Mouse (Mus musculus) G1E (cell line): ENCODE measurements around the gene Tmem115. TPM values are rescaled to one million over a fixed set of nuclear protein-coding genes. Genes with fewer than 3 reads are reported as not detected.

Experiments
- ATAC-seq: 2 replicates; pipeline ENCODE4 v1.8.0; 2016; ENCODE audit warnings: mild to moderate bottlenecking; ENCODE audit not compliant: insufficient number of reproducible peaks, poor library complexity, low FRiP score, severe bottlenecking; ENCODE audit errors: extremely low read depth
- DNase-seq: peaks from one replicate; pipeline ENCODE4 v3.0.0; 2012; ENCODE audit warnings: low spot score
- H3K27me3 ChIP-seq: 2 replicates; pipeline ENCODE4 v1.6.1; 2012; ENCODE audit warnings: mild to moderate bottlenecking, low read length, inconsistent platforms; ENCODE audit not compliant: insufficient read depth
- H3K36me3 ChIP-seq: replicated peaks from 2 replicates; pipeline ENCODE3; 2012; ENCODE audit warnings: mild to moderate bottlenecking, inconsistent platforms
- H3K4me1 ChIP-seq: 2 replicates; pipeline ENCODE4 v1.6.1; 2012; ENCODE audit warnings: low read depth, low read length, inconsistent platforms, mixed read lengths; ENCODE audit not compliant: insufficient read depth
- H3K4me3 ChIP-seq: 2 replicates; pipeline ENCODE4 v1.5.1; 2012; ENCODE audit warnings: low read depth, mild to moderate bottlenecking, inconsistent platforms, low read length, moderate library complexity, mixed read lengths
- H3K9me3 ChIP-seq: replicated peaks from 2 replicates; pipeline ENCODE4 v1.6.1; 2012; ENCODE audit warnings: inconsistent platforms
- CTCF ChIP-seq: IDR thresholded peaks from 2 replicates; pipeline ENCODE4 v1.5.1; 2012; ENCODE audit warnings: low read depth, low read length, inconsistent platforms, mixed read lengths
- GATA1 ChIP-seq: IDR thresholded peaks from 2 replicates; pipeline ENCODE4 v1.6.1; 2012; ENCODE audit warnings: borderline replicate concordance, low read length, inconsistent platforms, mixed read lengths
- GATA2 ChIP-seq: IDR thresholded peaks from 2 replicates; pipeline ENCODE4 v1.6.1; 2012; ENCODE audit warnings: low read depth, low read length, inconsistent platforms, borderline replicate concordance
- POLR2AphosphoS5 ChIP-seq: IDR thresholded peaks from 2 replicates; pipeline ENCODE4 v1.6.1; 2012; ENCODE audit warnings: low read depth, low read length, inconsistent platforms; ENCODE audit not compliant: insufficient replicate concordance
- TAL1 ChIP-seq: conservative IDR thresholded peaks from 2 replicates; pipeline ENCODE4 v1.6.1; 2012; ENCODE audit warnings: low read depth, low read length, inconsistent platforms, mixed read lengths
- polyA plus RNA-seq: library from polyadenylated mRNA; stranded (reverse); fragments of >175 nt; gene quantifications from 2 replicates; pipeline ENCODE4 v1.2.3, GENCODE M21; 2012
- total RNA-seq, 2 experiments: library from RNA; stranded (forward) in 1 of 2; stranded (reverse) in 1 of 2; fragments of 200-1000 nt in 1 of 2; fragments of >200 nt in 1 of 2; fragmentation: Nextera tagmentation in 1 of 2; gene quantifications; 2 replicates each; pipeline ENCODE4 v1.2.3; 2014 to 2017

The Tmem115 gene
- total and polyA plus RNA-seq, 3 experiments, result 18.0 to 27.1 (median 20.5) TPM

- Histone ChIP-seq H3K4me3 (no peak overlapping the region), H3K9me3 (no peaks in the 10 kb centered on the region), H3K36me3 (peaks cover 66% of the 10 kb centered on the region), H3K27me3 (no peaks in the 10 kb centered on the region), H3K4me1 (peaks cover 87% of the 10 kb centered on the region)
- no peak for TF ChIP-seq GATA1
- TF ChIP-seq CTCF, result no peak
- TF ChIP-seq POLR2AphosphoS5, result no peak
- no peak for TF ChIP-seq TAL1
- TF ChIP-seq GATA2, result no peak
- ATAC-seq (no peak), DNase-seq (no peak)
Measured at GRCm38 (mm10) chr9:107566855-107567254, 33.1 kb downstream of the Tmem115 start.

GRCm38 (mm10) chr9:107567702-107568319, 34.1 kb downstream of the Tmem115 start, which contains the start of gene Hyal2:
Gene Hyal2, plus strand, starts transcription at chr9:107567945.
- Histone ChIP-seq H3K4me1 (peaks cover 89% of the 10 kb centered on the region), H3K27me3 (no peaks in the 10 kb centered on the region), H3K9me3 (no peaks in the 10 kb centered on the region), H3K36me3 (peaks cover 66% of the 10 kb centered on the region), H3K4me3 (peak within 1 kb of the TSS; percentile 79)
- ATAC-seq, result no peak
- TF ChIP-seq POLR2AphosphoS5 (no peak), CTCF (no peak), TAL1 (no peak), GATA1 (no peak), GATA2 (no peak)
- no peak for DNase-seq

GRCm38 (mm10) chr9:107568331-107569261, 34.9 kb downstream of the Tmem115 start:
- Histone ChIP-seq H3K36me3 (peaks cover 69% of the 10 kb centered on the region), H3K4me3 (peak overlapping the region; percentile 79), H3K27me3 (no peaks in the 10 kb centered on the region), H3K9me3 (no peaks in the 10 kb centered on the region), H3K4me1 (peaks cover 94% of the 10 kb centered on the region)
- TF ChIP-seq CTCF, result no peak
- no peak for TF ChIP-seq GATA1
- TF ChIP-seq TAL1, result no peak
- TF ChIP-seq POLR2AphosphoS5, result no peak
- no peak for TF ChIP-seq GATA2
- ATAC-seq, result peak; percentile 55; the same call in 1 of the 2 replicates
- DNase-seq, result peak; percentile 69

GRCm38 (mm10) chr9:107569270-107569669, 35.5 kb downstream of the Tmem115 start:
- DNase-seq (no peak), ATAC-seq (no peak)
- no peaks in the 10 kb centered on the region for H3K9me3 ChIP-seq
- TF ChIP-seq CTCF (no peak), POLR2AphosphoS5 (no peak), GATA2 (no peak), GATA1 (no peak), TAL1 (no peak)
- peaks cover 65% of the 10 kb centered on the region for H3K36me3 ChIP-seq
- H3K4me3 ChIP-seq, result peak overlapping the region; percentile 79
- peaks cover 87% of the 10 kb centered on the region for H3K4me1 ChIP-seq
- no peaks in the 10 kb centered on the region for H3K27me3 ChIP-seq

- peak overlapping the region; percentile 79 for H3K4me3 ChIP-seq
- peaks cover 83% of the 10 kb centered on the region for H3K4me1 ChIP-seq
- TF ChIP-seq TAL1 (no peak), GATA2 (no peak), CTCF (no peak), POLR2AphosphoS5 (no peak), GATA1 (no peak)
- H3K27me3 ChIP-seq, result no peaks in the 10 kb centered on the region
- no peak for DNase-seq
- peaks cover 58% of the 10 kb centered on the region for H3K36me3 ChIP-seq
- ATAC-seq, result no peak
- H3K9me3 ChIP-seq, result no peaks in the 10 kb centered on the region
Measured at GRCm38 (mm10) chr9:107570016-107570415, 36.3 kb downstream of the Tmem115 start.

- TF ChIP-seq TAL1 (peak; percentile 47), GATA2 (no peak)
- no peak for DNase-seq
- peaks cover 82% of the 10 kb centered on the region for H3K4me1 ChIP-seq
- H3K4me3 ChIP-seq, result peak overlapping the region; percentile 79; the same call in 1 of the 2 replicates
- H3K9me3 ChIP-seq, result no peaks in the 10 kb centered on the region
- H3K27me3 ChIP-seq, result no peaks in the 10 kb centered on the region
- no peak for ATAC-seq
- H3K36me3 ChIP-seq, result peaks cover 52% of the 10 kb centered on the region
Measured at GRCm38 (mm10) chr9:107570845-107571244, 37.1 kb downstream of the Tmem115 start.
